In the genomic region with DNA sequence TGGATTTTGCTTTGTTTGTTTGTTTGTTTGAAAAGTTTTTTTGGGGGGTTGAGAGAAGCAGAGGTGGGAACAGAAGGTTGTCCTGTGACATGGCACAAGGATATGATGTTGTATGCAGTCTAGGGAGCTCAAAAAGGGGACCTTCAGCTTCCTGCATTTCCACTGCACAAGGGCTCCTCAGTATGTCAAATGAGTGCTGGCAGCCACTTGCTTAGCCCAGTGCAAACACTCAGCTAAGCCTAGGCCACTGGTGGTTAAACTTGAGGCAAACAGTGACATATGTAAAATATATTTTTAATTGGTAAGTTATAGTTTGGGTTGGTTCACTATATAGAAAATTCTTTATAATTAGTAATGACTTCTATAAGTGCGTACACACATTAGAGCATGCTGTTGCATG, we compare ENCODE assay signal across 33 mouse cellular contexts. TPM values are rescaled to one million over a fixed set of nuclear protein-coding genes. Genes with fewer than 3 reads are reported as not detected.
"Had no signal": no experiment of that assay in that cellular context is flagged by ENCODE, and none has a peak within 500 bp of the region (broad histone marks: within the 10 kb centered on the region; RNA-seq: fewer than 3 reads in every experiment).

No protein-coding gene starts in this region.

- H3K9ac ChIP-seq: limb, embryonic 12.5 days; limb, embryonic 13.5 days; limb, embryonic 15.5 days; liver, embryonic 12.5 days; liver, embryonic 13.5 days; liver, embryonic 14.5 days; liver, embryonic 15.5 days; liver, postnatal 0 days; lung, embryonic 15.5 days; midbrain, embryonic 12.5 days; midbrain, embryonic 13.5 days; midbrain, embryonic 15.5 days; neural tube, embryonic 12.5 days; neural tube, embryonic 13.5 days had no signal

- H3K9me3 ChIP-seq: limb, embryonic 10.5 days; limb, embryonic 12.5 days; limb, embryonic 13.5 days; limb, embryonic 15.5 days; liver, embryonic 12.5 days; liver, embryonic 13.5 days; liver, embryonic 15.5 days; lung, embryonic 15.5 days; megakaryocyte, embryonic 14.5 days; midbrain, embryonic 10.5 days; midbrain, embryonic 12.5 days; midbrain, embryonic 13.5 days; midbrain, embryonic 15.5 days; neural tube, embryonic 12.5 days; neural tube, embryonic 13.5 days had no signal

- H3K4me2 ChIP-seq: limb, embryonic 12.5 days; limb, embryonic 13.5 days; limb, embryonic 15.5 days; liver, embryonic 11.5 days; liver, embryonic 12.5 days; liver, embryonic 13.5 days; liver, embryonic 15.5 days; lung, embryonic 15.5 days; midbrain, embryonic 11.5 days; midbrain, embryonic 12.5 days; midbrain, embryonic 13.5 days; midbrain, embryonic 15.5 days; neural tube, embryonic 12.5 days; neural tube, embryonic 13.5 days had no signal

- DNase-seq: layer of hippocampus, postnatal 36 days; left cerebral cortex, postnatal 4 days; liver; liver, embryonic 13.5 days; liver, postnatal 0 days; lung, adult 2 months; midbrain, embryonic 14.5 days had no signal

- H3K27me3 ChIP-seq: limb, embryonic 12.5 days; limb, embryonic 13.5 days; limb, embryonic 15.5 days; liver, embryonic 12.5 days; liver, embryonic 13.5 days; liver, embryonic 15.5 days; lung, embryonic 15.5 days; midbrain, embryonic 12.5 days; midbrain, embryonic 13.5 days; midbrain, embryonic 15.5 days; neural tube, embryonic 12.5 days; neural tube, embryonic 13.5 days had no signal

- H3K36me3 ChIP-seq: limb, embryonic 10.5 days; limb, embryonic 12.5 days; limb, embryonic 13.5 days; limb, embryonic 15.5 days; liver, embryonic 12.5 days; liver, embryonic 13.5 days; liver, embryonic 15.5 days; lung, embryonic 15.5 days; midbrain, embryonic 10.5 days; midbrain, embryonic 12.5 days; midbrain, embryonic 13.5 days; midbrain, embryonic 15.5 days; neural tube, embryonic 12.5 days; neural tube, embryonic 13.5 days had no signal

- H3K4me3 ChIP-seq: left cerebral cortex, adult 2 months; limb, embryonic 10.5 days; limb, embryonic 12.5 days; limb, embryonic 13.5 days; limb, embryonic 15.5 days; liver, embryonic 12.5 days; liver, embryonic 13.5 days; liver, embryonic 15.5 days; lung, embryonic 15.5 days; megakaryocyte, embryonic 14.5 days; midbrain, embryonic 10.5 days; midbrain, embryonic 12.5 days; midbrain, embryonic 13.5 days; midbrain, embryonic 15.5 days; myocyte; neural tube, embryonic 12.5 days; neural tube, embryonic 13.5 days had no signal

- H3K4me1 ChIP-seq: limb, embryonic 10.5 days; limb, embryonic 12.5 days; limb, embryonic 13.5 days; limb, embryonic 15.5 days; liver, embryonic 12.5 days; liver, embryonic 13.5 days; liver, embryonic 15.5 days; lung, embryonic 15.5 days; midbrain, embryonic 10.5 days; midbrain, embryonic 12.5 days; midbrain, embryonic 13.5 days; midbrain, embryonic 15.5 days; neural tube, embryonic 12.5 days; neural tube, embryonic 13.5 days had no signal

- H3K27ac ChIP-seq: left cerebral cortex, adult 2 months; limb, embryonic 10.5 days; limb, embryonic 12.5 days; limb, embryonic 13.5 days; limb, embryonic 15.5 days; liver, embryonic 12.5 days; liver, embryonic 13.5 days; liver, embryonic 14.5 days; liver, embryonic 15.5 days; lung, embryonic 15.5 days; macrophage; midbrain, embryonic 10.5 days; midbrain, embryonic 12.5 days; midbrain, embryonic 13.5 days; midbrain, embryonic 15.5 days; neural tube, embryonic 12.5 days; neural tube, embryonic 13.5 days had no signal

- ATAC-seq: liver, embryonic 12.5 days; liver, postnatal 0 days; midbrain, embryonic 13.5 days; midbrain, embryonic 15.5 days; midbrain, embryonic 16.5 days had no signal

RNA-seq across cellular contexts. Expression of a gene that starts 2.8 kb away (rescaled TPM):
- polyA plus RNA-seq: limb, embryonic 10.5 days; limb, embryonic 11.5 days; limb, embryonic 12.5 days; limb, embryonic 13.5 days; liver, adult 2 months; liver, embryonic 11.5 days; liver, embryonic 12.5 days; liver, embryonic 15.5 days; liver, embryonic 16.5 days; macrophage; midbrain, embryonic 10.5 days; midbrain, embryonic 11.5 days; midbrain, embryonic 12.5 days; midbrain, embryonic 13.5 days; midbrain, embryonic 14.5 days; midbrain, embryonic 15.5 days; midbrain, embryonic 16.5 days; midbrain, postnatal 0 days; myocyte; neural tube, embryonic 11.5 days; neural tube, embryonic 12.5 days; neural tube, embryonic 13.5 days had no signal
